Mouse (Mus musculus) bone marrow, adult 2 months (tissue): ENCODE data around the gene Prss57. TPM values are rescaled to one million over a fixed set of nuclear protein-coding genes. Genes with fewer than 3 reads are reported as not detected.

Experiments used
- H3K27ac ChIP-seq: fragments of 200-500 bp; 2 replicates; pipeline ENCODE4 v1.5.1; 2012; ENCODE audit warnings: low read depth, mild to moderate bottlenecking, control low read depth, inconsistent platforms, low read length; ENCODE audit not compliant: control insufficient read depth, poor library complexity, insufficient read depth
- H3K4me1 ChIP-seq: fragments of 200-500 bp; 2 replicates; pipeline ENCODE4 v1.6.1; 2011; ENCODE audit warnings: low read length; ENCODE audit not compliant: control insufficient read depth, insufficient read depth
- H3K4me3 ChIP-seq: fragments of 200-500 bp; replicated peaks from 2 replicates; pipeline ENCODE3; 2011; ENCODE audit warnings: mild to moderate bottlenecking, low read depth, low read length, control low read depth; ENCODE audit not compliant: control insufficient read depth
- CTCF ChIP-seq: fragments of 200-500 bp; IDR thresholded peaks from 2 replicates; pipeline ENCODE4 v1.5.1; 2011; ENCODE audit warnings: low read length, control low read depth; ENCODE audit not compliant: control insufficient read depth, insufficient read depth
- POLR2A ChIP-seq: fragments of 200-500 bp; IDR thresholded peaks from 2 replicates; pipeline ENCODE4 v1.6.1; 2011; ENCODE audit warnings: low read depth, mild to moderate bottlenecking, control low read depth, low read length, borderline replicate concordance; ENCODE audit not compliant: control insufficient read depth
- WGBS: fragments of 180-500 bp; shearing (Covaris S2); methylation state at CpG from one replicate; pipeline ENCODE4 v1.1.7; 2018; 5-methylcytosine and 5-hydroxymethylcytosine counted together
- polyA plus RNA-seq: library from polyadenylated mRNA; stranded (reverse); fragments of >200 nt; gene quantifications from 2 replicates; pipeline ENCODE4 v1.2.4, GENCODE M21; 2011; ENCODE audit warnings: low replicate concordance; ENCODE audit not compliant: missing spikeins, insufficient read depth, insufficient read length

Prss57 gene
- polyA plus RNA-seq, 1 experiment, result 40.0 TPM

DNA sequence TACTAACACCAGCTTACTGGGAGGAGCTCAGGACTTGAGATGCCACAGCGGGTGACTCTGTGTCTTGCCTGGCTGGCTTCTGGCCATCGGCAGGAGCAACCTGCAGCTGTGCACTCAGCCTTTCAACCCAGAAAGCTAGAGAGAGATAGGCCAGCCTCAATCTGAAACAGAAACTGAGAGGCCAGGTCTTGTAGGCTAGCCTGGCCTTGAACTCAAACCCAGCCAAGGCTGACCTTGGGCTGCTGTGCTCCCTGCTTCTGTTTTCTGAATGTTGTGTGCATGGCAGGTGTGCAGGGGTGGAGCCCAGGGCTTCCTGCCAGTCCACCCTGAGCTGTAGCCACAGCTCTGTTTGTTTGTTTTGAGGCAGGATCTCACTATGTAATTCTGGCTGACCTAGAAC, 17.6 kb downstream of the Prss57 start:
- Histone ChIP-seq H3K27ac (no peak overlapping the region), H3K4me3 (no peak overlapping the region), H3K4me1 (no peaks in the 10 kb centered on the region)
- TF ChIP-seq CTCF, result no peak
- TF ChIP-seq POLR2A, result no peak
- 74% methylated on average over 2 of the region's 2 CpGs for WGBS

DNA sequence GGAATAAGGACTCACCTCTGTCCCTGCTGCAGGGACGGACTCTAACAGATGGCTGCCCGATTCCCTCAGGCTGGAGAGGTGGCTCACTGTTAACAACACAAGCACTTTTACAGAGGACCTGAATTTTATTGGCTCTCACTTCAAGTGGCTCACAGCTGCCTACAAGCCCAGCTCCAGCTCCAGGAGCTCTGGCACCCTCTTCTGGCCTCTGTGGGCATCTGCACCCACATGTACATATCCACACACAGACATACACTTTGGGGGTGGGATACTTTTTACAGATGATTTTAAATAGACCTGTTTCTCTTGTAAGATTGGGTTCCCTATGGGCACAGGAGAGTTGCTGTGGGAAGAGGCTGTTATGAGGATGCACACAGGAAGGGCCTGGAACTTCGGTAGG, 18.4 kb downstream of the Prss57 start:
- no peak for TF ChIP-seq POLR2A
- TF ChIP-seq CTCF, result peak; percentile 23; the same call in 1 of the 2 replicates
- Histone ChIP-seq H3K4me3 (no peak overlapping the region), H3K4me1 (no peaks in the 10 kb centered on the region; the same call in 1 of the 2 replicates), H3K27ac (no peak overlapping the region)
- 93% methylated on average over 3 of the region's 3 CpGs for WGBS

DNA sequence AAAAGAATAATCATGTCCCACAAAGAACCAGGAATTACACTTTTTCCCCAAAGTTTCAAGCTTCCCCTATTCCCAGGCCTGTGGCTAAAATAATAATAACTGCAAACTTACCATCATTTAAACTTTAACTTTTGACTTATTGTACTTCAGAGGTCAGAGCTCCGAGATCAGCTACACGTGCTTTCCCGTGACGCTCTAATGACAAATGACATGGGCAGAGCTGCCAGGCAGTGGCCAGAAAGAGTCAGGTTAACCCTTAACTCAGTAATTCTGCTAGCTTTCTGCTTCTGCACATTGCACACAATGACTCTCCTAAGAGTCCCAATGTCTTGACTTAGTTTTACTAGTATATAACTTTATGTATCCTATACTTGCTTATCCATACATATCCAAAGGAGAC, 21.4 kb downstream of the Prss57 start:
- WGBS, result 90% methylated on average over 4 of the region's 4 CpGs
- Histone ChIP-seq H3K27ac (no peak overlapping the region), H3K4me3 (no peak overlapping the region), H3K4me1 (peaks cover 4% of the 10 kb centered on the region; the same call in 1 of the 2 replicates)
- TF ChIP-seq CTCF (no peak), POLR2A (no peak)

DNA sequence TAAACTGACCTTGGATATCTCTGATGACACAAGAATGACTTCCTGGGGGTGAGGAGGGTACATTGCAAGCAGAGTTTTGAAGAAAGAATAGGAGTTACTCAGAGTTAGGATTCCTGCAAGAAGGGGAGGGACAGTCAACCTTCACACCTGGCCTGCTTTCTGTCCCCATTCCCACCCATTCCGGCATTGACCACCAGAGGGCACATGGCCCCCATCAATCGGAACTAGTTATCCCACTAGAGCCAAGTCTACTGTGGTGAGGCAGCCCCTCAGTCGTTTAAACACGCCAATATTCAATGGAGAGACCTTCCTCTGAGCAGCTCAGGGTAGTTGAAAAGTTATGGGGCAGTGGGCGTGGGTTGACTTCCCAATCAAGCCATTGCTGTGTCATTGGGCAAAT, 22.4 kb downstream of the Prss57 start:
- Histone ChIP-seq H3K27ac (no peak overlapping the region), H3K4me3 (no peak overlapping the region), H3K4me1 (peaks cover 4% of the 10 kb centered on the region; the same call in 1 of the 2 replicates)
- WGBS, result 5% methylated on average over 5 of the region's 5 CpGs
- TF ChIP-seq POLR2A (no peak), CTCF (peak; percentile 92)

DNA sequence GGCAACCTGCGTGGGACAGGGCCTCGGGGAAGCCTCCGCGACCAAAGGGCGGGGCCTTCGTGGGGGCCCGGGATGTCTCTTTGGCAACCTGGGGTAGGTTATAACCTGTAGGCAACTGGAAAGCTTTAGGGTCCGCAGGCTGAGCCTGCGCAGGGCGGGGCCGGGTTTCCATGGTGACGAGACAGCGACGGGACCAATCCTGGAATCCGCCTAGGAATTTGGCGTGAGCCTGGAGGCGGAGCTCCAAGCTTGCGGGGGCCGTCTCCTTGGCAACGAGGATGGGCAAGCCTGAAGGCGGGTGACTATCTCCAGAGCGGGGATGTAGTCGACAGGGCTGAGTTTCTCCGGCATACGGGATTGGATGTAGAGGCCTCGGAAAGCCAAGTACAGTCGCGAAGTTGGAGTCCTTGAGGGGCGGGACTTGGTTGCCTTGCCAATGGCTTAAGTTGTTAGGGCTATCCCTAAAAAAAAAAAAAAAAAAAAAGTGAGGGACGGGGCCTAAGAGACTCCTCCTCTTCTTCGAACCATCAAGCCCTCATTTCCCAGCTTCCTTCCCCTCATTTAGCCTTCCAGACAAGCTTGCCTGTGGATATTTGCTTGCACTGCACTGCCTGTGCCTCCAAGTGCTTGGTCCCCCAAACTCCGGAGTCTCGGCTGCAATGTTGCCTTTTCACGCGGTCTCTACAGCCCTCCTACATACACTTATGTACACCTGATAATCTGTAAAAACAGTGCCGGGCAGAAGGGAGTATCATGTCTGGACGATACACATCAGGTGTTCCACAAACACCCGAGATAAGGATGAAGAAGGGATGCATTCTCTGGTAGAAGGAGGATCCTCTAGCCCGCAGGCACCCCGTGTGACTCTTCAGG, 23.2 kb downstream of the Prss57 start:
- peak overlapping the region; percentile 50 for H3K27ac ChIP-seq
- 0 out of 2 replicates have a peak, but pooled peaks have one; percentile 2 for TF ChIP-seq POLR2A
- no peak for TF ChIP-seq CTCF
- H3K4me1 ChIP-seq, result peaks cover 4% of the 10 kb centered on the region; the same call in 1 of the 2 replicates
- peak overlapping the region; percentile 92 for H3K4me3 ChIP-seq
- WGBS, result 11% methylated on average over 40 of the region's 40 CpGs

DNA sequence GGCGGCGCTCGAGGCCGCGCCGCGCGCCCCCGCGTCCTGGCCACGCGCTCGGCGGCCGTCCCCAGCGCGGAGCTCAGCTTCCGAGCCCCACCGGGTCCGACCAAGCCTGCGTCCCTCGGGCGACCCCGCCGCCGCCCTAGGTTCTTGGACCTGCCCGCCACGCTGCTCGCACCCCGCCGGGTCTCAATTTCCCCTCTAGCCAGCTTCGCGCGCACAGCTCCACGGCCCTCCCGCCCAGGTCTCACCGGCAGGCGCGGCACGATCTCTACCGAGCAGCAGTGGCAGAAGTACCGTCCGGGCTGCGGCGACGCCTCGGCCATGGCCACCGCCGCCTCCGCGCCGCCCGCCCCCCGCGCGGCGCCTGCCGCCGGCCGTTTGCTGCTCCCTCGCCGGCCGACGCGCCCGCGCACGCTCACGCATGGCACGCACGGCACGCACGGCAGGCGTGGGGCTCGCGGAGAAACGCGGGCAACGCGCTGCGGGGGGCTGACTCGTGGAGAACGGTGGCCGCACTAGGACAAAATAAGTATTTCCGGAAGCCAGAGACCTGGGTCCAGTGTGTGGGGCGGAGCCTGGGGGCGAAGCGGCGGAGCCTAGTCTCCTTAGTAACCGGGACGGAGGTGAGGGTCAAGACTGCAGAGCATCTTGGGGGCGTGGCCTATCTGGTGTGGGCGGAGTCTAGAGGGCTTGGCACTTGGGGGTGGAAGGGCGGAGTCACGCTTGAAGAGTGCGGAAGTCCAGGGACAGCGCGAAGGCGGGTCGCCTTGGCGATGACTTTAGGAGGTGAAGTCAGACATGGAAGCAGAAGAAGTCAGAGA, 24.0 kb downstream of the Prss57 start, which contains the start of gene Rnf126:
Rnf126 (minus strand) TSS at position 445 of the 818 bp plus-strand sequence.
- peak within 1 kb of the TSS; percentile 50 for H3K27ac ChIP-seq
- peak within 1 kb of the TSS; percentile 92 for H3K4me3 ChIP-seq
- WGBS, result 1% methylated on average over 99 of the region's 101 CpGs
- H3K4me1 ChIP-seq, result peaks cover 4% of the 10 kb centered on the region; the same call in 1 of the 2 replicates
- TF ChIP-seq POLR2A, result peak; percentile 56; the same call in 1 of the 2 replicates
- TF ChIP-seq CTCF, result no peak

DNA sequence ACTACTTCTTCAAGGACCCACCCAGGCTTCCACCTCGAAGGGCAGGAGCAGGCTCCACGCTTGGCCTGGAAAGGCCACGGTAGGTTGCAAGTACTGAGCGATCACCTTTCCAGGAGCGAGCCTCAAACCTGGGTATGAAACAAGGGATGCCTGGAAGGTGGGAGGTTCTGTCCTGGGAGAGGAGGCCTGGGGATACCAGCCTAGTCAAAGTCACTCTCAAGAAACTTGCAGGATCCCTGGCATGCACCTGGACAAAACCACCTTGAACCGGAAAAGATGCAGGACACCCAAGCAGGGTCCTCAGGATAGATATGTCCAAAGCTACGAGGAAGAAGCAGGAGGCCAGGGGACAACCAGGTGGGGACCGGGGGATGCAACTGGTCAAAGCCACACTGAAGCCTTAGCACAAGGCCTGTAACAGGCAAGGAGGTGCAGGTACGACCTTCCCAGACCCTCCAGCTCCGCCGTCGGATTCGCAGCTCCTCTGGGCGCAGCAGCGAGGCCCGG, 24.7 kb downstream of the Prss57 start:
- Histone ChIP-seq H3K4me3 (peak overlapping the region; percentile 92), H3K4me1 (peaks cover 4% of the 10 kb centered on the region; the same call in 1 of the 2 replicates), H3K27ac (peak overlapping the region; percentile 50; the same call in 1 of the 2 replicates)
- TF ChIP-seq POLR2A (no peak), CTCF (no peak)
- WGBS, result 5% methylated on average over 16 of the region's 16 CpGs

DNA sequence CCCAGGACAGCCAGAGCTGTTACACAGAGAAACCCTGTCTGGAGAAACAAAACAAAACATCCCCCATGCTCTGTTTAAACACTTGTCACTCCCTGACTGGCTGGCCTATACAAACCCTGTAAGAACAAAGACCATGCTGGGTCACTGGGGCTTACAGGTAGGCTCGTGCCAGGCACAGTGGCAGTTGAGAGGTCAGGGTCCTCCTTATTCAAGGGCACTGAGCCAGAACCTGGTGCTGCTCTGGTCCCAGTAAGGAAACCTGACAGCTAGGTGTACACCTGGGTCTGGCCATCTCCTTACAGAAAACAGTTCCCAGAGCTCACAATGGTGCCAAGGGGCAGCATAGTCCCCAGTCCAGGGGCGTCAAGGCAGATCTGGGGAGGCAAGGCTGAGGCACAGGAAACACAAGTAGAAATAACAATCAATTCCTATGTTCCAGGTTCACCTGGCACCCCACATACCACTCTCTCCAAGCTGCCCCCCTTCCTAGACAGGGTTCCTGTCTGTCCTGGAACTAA, 25.5 kb downstream of the Prss57 start:
- Histone ChIP-seq H3K4me1 (peaks cover 4% of the 10 kb centered on the region; the same call in 1 of the 2 replicates), H3K27ac (no peak overlapping the region), H3K4me3 (no peak overlapping the region)
- WGBS, result 75% methylated on average over 2 of the region's 2 CpGs
- TF ChIP-seq POLR2A (no peak), CTCF (no peak)
